Mouse (Mus musculus) thymus, postnatal 25 days (tissue): ENCODE measurements around the gene Dnmt3a.
A peak's percentile ranks its signal among the peaks of the same experiment; 100 is the strongest.

ENCODE experiments used
- DNase-seq: peaks from one replicate; pipeline ENCODE4 v3.0.0; 2022

Gene Dnmt3a

GRCm38 (mm10) chr12:3805852-3806251 lies at the start of gene Dnmt3a:
Dnmt3a (plus strand) TSS chr12:3806007.
- no peak for DNase-seq

GRCm38 (mm10) chr12:3756216-3756615 lies 49.6 kb upstream of the Dnmt3a start:
- no peak for DNase-seq

- no peak for DNase-seq
Observed at GRCm38 (mm10) chr12:3758127-3758526, 47.7 kb upstream of the Dnmt3a start.

DNA sequence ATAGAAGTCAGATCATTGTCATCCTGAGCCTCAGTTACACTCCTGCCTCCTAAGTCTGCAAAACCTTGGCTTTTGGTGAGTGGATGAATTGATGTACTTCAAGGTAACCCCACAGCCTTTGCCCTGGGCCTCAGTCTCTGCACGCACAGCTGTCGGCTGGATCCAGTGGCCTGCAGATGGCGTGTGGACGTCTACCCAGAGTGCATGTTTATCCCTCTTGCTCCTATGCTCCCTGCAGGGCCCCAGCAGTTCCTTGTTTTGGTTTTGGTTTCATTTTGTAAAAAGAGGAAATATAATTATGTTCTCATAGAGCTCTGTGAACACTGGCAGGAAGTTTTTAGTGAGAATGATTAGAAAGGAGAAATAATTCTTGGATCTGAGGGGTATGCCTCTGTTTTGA lies 46.4 kb upstream of the Dnmt3a start:
- peak; percentile 35 for DNase-seq

DNA sequence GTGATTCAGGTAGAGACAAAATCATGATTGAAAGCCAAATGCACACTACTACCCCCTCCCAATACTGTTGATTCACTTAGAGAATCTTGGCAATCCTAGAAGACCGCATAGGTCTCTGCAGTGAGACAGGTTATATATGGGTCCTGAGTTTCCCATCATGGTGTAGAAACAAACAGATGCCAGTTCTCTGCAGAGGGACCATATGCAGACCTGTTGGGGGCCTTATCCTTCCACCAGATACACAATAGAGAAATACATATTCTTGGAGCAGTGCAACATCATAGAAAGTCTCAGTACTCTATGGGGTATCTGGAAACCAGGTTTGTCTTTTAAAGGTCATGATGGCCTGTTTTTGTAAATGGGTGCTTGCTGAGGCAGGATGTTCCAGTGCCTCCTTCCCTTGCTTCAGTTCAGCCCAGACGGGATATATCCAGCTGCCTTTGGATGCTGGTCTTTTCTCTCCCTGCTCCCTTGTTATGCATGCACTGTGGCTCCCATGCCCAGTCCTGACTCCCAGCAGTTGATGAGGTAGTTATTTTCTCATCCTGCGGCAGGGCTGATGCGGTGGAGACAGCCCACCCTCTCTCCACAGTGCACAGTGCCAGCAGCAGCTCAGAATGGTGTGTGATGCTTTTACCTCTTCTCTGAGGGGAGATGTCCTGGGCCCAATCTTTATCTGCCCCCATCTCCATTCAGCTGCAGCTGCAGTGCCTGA lies 44.8 kb upstream of the Dnmt3a start:
- no peak for DNase-seq

GRCm38 (mm10) chr12:3761591-3762295 lies 44.1 kb upstream of the Dnmt3a start:
- no peak for DNase-seq

GRCm38 (mm10) chr12:3764191-3764804 lies 41.5 kb upstream of the Dnmt3a start:
- no peak for DNase-seq

GRCm38 (mm10) chr12:3767360-3767759 lies 38.4 kb upstream of the Dnmt3a start:
- no peak for DNase-seq

DNA sequence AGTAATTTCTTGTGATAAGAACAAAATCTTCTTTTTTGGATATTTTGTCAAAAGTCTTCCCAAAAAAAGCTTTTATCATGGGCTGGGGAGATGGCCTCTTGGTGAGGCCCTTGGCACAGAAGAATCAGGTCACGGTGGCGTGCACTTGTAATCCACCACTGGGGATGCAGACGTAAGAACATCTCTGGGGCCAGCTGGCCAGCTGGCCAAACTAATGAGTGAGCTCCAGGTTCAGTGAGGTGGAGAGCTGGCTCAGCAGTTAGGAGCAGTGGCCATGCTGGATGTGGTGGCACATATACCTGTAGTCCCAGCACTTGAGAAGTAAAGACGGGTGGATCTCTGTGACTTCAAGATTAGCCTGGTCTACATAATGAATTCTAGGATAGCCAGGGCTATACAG lies 37.4 kb upstream of the Dnmt3a start:
- DNase-seq = no peak

- DNase-seq = no peak
Observed at GRCm38 (mm10) chr12:3770546-3770945, 35.3 kb upstream of the Dnmt3a start.

- no peak for DNase-seq
Observed at GRCm38 (mm10) chr12:3771080-3771479, 34.7 kb upstream of the Dnmt3a start.

- no peak for DNase-seq
Observed at GRCm38 (mm10) chr12:3773643-3774042, 32.2 kb upstream of the Dnmt3a start.

DNA sequence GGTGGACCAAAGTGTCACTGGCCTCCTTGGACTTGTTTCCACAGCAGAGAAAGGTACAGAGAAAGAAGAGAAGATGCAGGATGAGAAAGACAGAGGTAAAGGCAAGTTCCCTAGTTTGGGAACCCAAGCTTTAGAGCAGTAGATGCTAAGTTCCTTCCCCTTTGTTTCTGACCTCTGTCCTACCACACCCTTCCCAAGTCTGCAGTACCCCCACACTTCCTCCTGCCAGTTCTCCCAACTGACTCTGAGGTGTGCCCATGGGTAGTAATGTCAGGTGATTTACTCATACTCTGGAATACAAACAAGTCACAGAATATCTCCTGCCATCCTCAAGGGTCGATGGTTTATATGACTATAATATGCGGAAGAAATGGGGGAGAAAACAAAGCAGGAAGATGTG lies 29.8 kb upstream of the Dnmt3a start:
- no peak for DNase-seq

GRCm38 (mm10) chr12:3777682-3778081 lies 28.1 kb upstream of the Dnmt3a start:
- no peak for DNase-seq

DNA sequence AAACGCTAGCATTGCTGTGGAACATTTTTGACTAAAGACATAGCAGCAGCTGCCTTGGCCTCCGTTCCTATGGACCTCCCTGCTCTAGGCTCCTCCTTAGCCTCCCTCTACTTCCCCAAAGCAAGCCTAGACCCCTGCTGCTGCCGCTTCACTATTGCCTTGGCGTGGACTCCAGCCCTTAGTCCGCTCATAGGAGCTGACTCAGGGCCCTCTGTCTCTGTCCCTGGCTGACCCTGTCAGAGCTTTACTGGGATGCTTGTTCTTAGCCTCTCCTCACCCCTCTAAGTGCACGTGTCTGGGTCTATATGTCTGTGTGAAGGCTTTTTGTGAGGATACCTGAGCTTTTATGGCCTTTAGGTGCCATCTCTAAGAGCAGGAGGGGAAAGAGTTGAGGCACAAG lies 27.5 kb upstream of the Dnmt3a start:
- no peak for DNase-seq

DNA sequence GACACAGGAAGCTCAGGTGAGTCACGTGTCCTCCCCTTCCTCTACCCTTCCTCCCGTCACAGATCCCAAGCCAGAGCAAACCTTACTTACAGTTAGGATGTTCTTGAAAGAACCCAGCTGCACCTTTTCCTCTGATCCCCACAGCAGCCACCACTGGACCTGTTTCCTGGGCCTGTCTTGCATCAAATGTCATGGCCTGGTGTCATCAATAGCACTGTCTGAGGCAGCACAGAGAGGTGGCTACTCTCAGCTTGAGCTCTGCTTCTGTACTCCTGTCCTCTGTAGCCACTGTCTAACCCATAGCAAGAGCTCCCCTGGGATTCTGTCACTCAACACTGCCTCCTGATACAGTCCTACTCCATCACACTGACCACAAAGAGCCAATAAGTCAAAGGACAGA lies 26.2 kb upstream of the Dnmt3a start:
- DNase-seq = no peak

DNA sequence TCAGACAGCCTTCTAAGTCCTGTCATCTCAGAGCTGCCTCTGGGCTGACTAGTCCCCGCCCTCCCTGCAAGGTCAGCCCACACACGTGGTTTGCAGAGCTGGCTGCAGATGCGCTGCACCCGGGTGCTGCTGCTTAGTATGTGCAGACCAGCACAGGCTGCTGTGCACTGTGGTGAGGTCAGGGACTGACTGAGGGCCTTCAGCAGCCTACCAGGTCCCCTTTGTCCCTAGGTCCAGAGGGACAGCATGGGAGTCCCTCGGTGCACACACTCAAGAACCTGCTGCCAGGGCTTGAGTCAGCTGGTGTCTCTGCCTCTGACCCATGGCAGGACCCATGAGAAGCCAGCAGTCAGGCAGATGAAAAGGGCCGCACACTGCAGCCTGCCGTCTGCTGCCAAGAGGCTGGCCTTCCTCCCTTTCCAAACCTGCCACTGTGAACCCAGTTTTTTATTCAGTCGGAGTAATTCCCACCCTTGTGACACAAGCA lies 25.4 kb upstream of the Dnmt3a start:
- peak; percentile 71 for DNase-seq

GRCm38 (mm10) chr12:3780931-3781471 lies 24.8 kb upstream of the Dnmt3a start:
- peak; percentile 38 for DNase-seq

DNA sequence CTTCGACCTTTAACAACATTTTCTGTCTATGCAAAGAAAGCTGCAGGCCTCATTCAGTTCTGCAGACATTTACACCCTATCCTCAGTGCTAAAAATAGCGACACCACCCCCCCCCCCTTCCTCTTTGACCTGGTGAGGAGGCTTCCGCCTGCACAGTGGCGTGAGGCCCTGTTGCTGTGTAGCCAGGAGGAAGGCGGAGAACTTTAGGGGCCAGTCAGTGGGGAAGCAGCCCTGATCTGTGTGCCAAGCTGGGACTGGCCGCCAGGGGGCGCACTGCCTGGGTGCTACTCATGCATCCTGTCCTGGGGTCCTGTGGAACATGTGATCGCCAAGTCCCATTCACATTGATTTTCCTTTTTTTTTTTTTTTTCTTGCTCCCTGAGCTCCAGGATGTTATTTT lies 24.3 kb upstream of the Dnmt3a start:
- peak; percentile 93 for DNase-seq

GRCm38 (mm10) chr12:3783196-3783825 lies 22.5 kb upstream of the Dnmt3a start:
- no peak for DNase-seq

DNA sequence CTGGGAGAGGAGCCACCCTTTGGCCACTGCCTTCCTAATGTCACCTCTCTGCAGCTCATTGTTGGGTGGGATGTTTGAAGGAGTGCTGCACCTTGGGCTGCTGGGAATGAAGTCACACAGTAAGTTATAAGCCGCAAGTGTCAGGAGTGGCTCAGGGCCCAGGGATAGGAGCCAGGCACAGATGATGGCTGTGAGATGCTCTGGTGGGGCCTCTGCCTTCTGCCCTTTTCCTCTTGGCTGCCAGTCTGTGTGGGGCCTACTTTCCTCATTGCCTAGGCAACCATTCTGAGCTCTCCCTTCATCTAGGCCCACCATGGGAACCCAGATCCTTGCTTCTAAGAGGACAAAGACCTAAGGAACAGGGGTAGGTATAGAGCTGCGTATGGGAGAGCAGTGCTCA lies 21.5 kb upstream of the Dnmt3a start:
- DNase-seq = no peak

GRCm38 (mm10) chr12:3784729-3785128 lies 21.1 kb upstream of the Dnmt3a start:
- no peak for DNase-seq

DNA sequence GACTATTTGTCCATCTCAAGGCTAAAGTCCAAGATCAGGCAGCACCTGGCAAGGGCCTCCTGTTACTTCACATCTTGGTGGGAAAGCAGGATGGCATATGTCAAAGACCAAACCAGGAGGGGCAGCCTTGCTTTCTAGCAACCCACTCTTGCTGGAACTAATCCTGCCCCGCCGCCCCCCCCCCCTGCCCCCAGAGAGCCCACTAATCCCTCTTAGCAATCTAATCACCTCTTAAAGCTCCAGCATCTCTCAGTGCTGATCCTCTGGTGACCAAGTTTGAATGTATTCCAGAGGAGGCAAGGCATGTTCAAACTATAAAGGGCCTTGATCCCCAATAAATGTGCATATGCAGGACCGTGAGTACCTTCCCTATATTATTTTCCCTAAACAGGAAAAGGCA lies 18.8 kb upstream of the Dnmt3a start:
- DNase-seq = no peak
